In genomic region chr10:68085574-68085973, GRCm38 (mm10) we compare ENCODE assay signal across 27 mouse cellular contexts.
DNase-seq lines count a peak whose midpoint lies in the region; ATAC-seq and TF ChIP-seq lines count a peak whose summit lies in the region.
"Had no signal": no experiment of that assay in that cellular context is flagged by ENCODE, and none has a peak within 500 bp of the region (broad histone marks: within the 10 kb centered on the region; RNA-seq: fewer than 3 reads in every experiment).

No protein-coding gene starts in this region.

- TF ChIP-seq CTCF in liver, postnatal 0 days (IDR thresholded peaks at IDR 0.05; ENCODE audit: low read depth) = no peak
- no peak for TF ChIP-seq CTCF in brain, embryonic 14.5 days (IDR thresholded peaks at IDR 0.05; ENCODE audit: borderline replicate concordance, extremely low read depth, insufficient read depth, insufficient read length)
- no peak for TF ChIP-seq CTCF in kidney, adult 2 months (conservative IDR thresholded peaks at IDR 0.05; ENCODE audit: insufficient read depth, insufficient read length, low read depth, low read length)

- no peaks in the 10 kb centered on the region for H3K9me3 ChIP-seq in liver, postnatal 0 days (ENCODE audit: low read length)
- H3K9me3 ChIP-seq in hindbrain, embryonic 11.5 days (ENCODE audit: control insufficient read depth, low read length) = no peaks in the 10 kb centered on the region
- H3K9me3 ChIP-seq: embryonic facial prominence, embryonic 12.5 days; forebrain, embryonic 12.5 days; hindbrain, embryonic 13.5 days; limb, embryonic 13.5 days; liver, embryonic 13.5 days; lung, embryonic 15.5 days; midbrain, embryonic 10.5 days; neural tube, embryonic 15.5 days; stomach, embryonic 15.5 days had no signal

- H3K4me3 ChIP-seq in liver, postnatal 0 days (ENCODE audit: low read depth, low read length) = no peak overlapping the region
- H3K4me3 ChIP-seq in kidney, adult 2 months (ENCODE audit: insufficient read depth, low read depth, low read length) = no peak overlapping the region
- no peak overlapping the region for H3K4me3 ChIP-seq in hindbrain, embryonic 11.5 days (ENCODE audit: low read depth, low read length)
- H3K4me3 ChIP-seq: embryonic facial prominence, embryonic 12.5 days; erythroblast, embryonic 14.5 days; forebrain, embryonic 12.5 days; hindbrain, embryonic 13.5 days; limb, embryonic 13.5 days; liver, embryonic 13.5 days; lung, embryonic 15.5 days; midbrain, embryonic 10.5 days; neural tube, embryonic 15.5 days; stomach, embryonic 15.5 days had no signal

- no peak for DNase-seq in liver, postnatal 0 days
- no peak for DNase-seq in liver
- DNase-seq in brain, embryonic 14.5 days (ENCODE audit: low read depth) = peak; percentile 3
- no peak for DNase-seq in left cerebral cortex, adult 9 months (ENCODE audit: low spot score in 2 of 2)
- no peak for DNase-seq in kidney, adult 2 months
- no peak for DNase-seq in hindbrain, embryonic 11.5 days (ENCODE audit: low spot score)
- DNase-seq: adrenal gland, adult 8-10 months; cerebellum, adult 9-11 months; kidney, adult 18-20 months; liver, embryonic 13.5 days; lung, postnatal 4 days; thymus, postnatal 25 days had no signal

- H3K27me3 ChIP-seq in liver, postnatal 0 days (ENCODE audit: insufficient read depth, low read length) = no peaks in the 10 kb centered on the region
- H3K27me3 ChIP-seq in kidney, adult 2 months (replicated peaks; ENCODE audit: control insufficient read depth, insufficient read depth, low read length) = no peaks in the 10 kb centered on the region
- no peaks in the 10 kb centered on the region for H3K27me3 ChIP-seq in hindbrain, embryonic 11.5 days (ENCODE audit: control insufficient read depth, insufficient read depth, low read length)
- H3K27me3 ChIP-seq: embryonic facial prominence, embryonic 12.5 days; forebrain, embryonic 12.5 days; hindbrain, embryonic 13.5 days; limb, embryonic 13.5 days; liver, embryonic 13.5 days; lung, embryonic 15.5 days; neural tube, embryonic 15.5 days; stomach, embryonic 15.5 days had no signal

- ATAC-seq in liver, postnatal 0 days = peak; percentile 29; the same call in 1 of the 2 replicates
- ATAC-seq in megakaryocyte, adult 5-6 weeks (ENCODE audit: poor library complexity, severe bottlenecking) = peak; percentile 97
- no peak for ATAC-seq in hindbrain, embryonic 11.5 days (ENCODE audit: low FRiP score)
- ATAC-seq: activated CD4-positive, CD25-positive, alpha-beta regulatory T cell, adult 4 months; midbrain, embryonic 16.5 days had no signal

- no peak overlapping the region for H3K9ac ChIP-seq in liver, postnatal 0 days (replicated peaks)
- H3K9ac ChIP-seq in hindbrain, embryonic 11.5 days (ENCODE audit: low read depth, low read length) = no peak overlapping the region
- H3K9ac ChIP-seq: embryonic facial prominence, embryonic 12.5 days; forebrain, embryonic 12.5 days; hindbrain, embryonic 13.5 days; limb, embryonic 13.5 days; liver, embryonic 13.5 days; lung, embryonic 15.5 days; neural tube, embryonic 15.5 days; stomach, embryonic 15.5 days had no signal

- TF ChIP-seq EP300 in liver, postnatal 0 days (IDR thresholded peaks at IDR 0.05; ENCODE audit: low read depth) = no peak

- TF ChIP-seq POLR2A in brain, embryonic 14.5 days (IDR thresholded peaks at IDR 0.05; ENCODE audit: borderline replicate concordance, extremely low read depth, insufficient read depth, insufficient read length, poor library complexity, severe bottlenecking) = no peak
- no peak for TF ChIP-seq POLR2A in kidney, adult 2 months (IDR thresholded peaks at IDR 0.05; ENCODE audit: low read depth, low read length)

- WGBS in liver, postnatal 0 days (ENCODE audit: insufficient replicate concordance) = 47% methylated on average over 4 of the region's 4 CpGs
- 82% methylated on average over 4 of the region's 4 CpGs for WGBS in kidney, adult 2 months
- WGBS in hindbrain, embryonic 11.5 days = 82% methylated on average over 4 of the region's 4 CpGs

- peaks cover 5% of the 10 kb centered on the region; the same call in 1 of the 2 replicates for H3K4me1 ChIP-seq in liver, postnatal 0 days (ENCODE audit: insufficient read depth)
- 0 out of 2 replicates have a peak, but pooled peaks cover 4% of the 10 kb centered on the region for H3K4me1 ChIP-seq in kidney, adult 2 months (ENCODE audit: control insufficient read depth, insufficient read depth, low read length)
- H3K4me1 ChIP-seq in hindbrain, embryonic 11.5 days (replicated peaks; ENCODE audit: control insufficient read depth, insufficient read depth, low read length) = no peaks in the 10 kb centered on the region
- H3K4me1 ChIP-seq: embryonic facial prominence, embryonic 12.5 days; forebrain, embryonic 12.5 days; hindbrain, embryonic 13.5 days; liver, embryonic 13.5 days; midbrain, embryonic 10.5 days; neural tube, embryonic 15.5 days had no signal

- H3K36me3 ChIP-seq in liver, postnatal 0 days (replicated peaks; ENCODE audit: insufficient read depth, low read length) = no peaks in the 10 kb centered on the region
- no peaks in the 10 kb centered on the region for H3K36me3 ChIP-seq in kidney, adult 2 months (ENCODE audit: control insufficient read depth, insufficient read depth, low read length)
- no peaks in the 10 kb centered on the region for H3K36me3 ChIP-seq in hindbrain, embryonic 11.5 days (ENCODE audit: control insufficient read depth, insufficient read depth, low read length)
- H3K36me3 ChIP-seq: embryonic facial prominence, embryonic 12.5 days; forebrain, embryonic 12.5 days; G1E; hindbrain, embryonic 13.5 days; limb, embryonic 13.5 days; liver, embryonic 13.5 days; lung, embryonic 15.5 days; midbrain, embryonic 10.5 days; neural tube, embryonic 15.5 days; stomach, embryonic 15.5 days had no signal

- no peak overlapping the region for H3K4me2 ChIP-seq in liver, postnatal 0 days (ENCODE audit: low read depth, low read length)
- H3K4me2 ChIP-seq in hindbrain, embryonic 11.5 days (replicated peaks; ENCODE audit: low read depth, low read length) = no peak overlapping the region
- H3K4me2 ChIP-seq: embryonic facial prominence, embryonic 12.5 days; forebrain, embryonic 12.5 days; heart, embryonic 11.5 days; hindbrain, embryonic 13.5 days; limb, embryonic 13.5 days; liver, embryonic 13.5 days; lung, embryonic 15.5 days; neural tube, embryonic 15.5 days; stomach, embryonic 15.5 days had no signal

- no peak overlapping the region for H3K27ac ChIP-seq in liver, postnatal 0 days (ENCODE audit: low read depth)
- H3K27ac ChIP-seq in kidney, adult 2 months (ENCODE audit: insufficient read depth, low read depth, low read length) = no peak overlapping the region
- no peak overlapping the region for H3K27ac ChIP-seq in hindbrain, embryonic 11.5 days (ENCODE audit: low read depth, low read length)
- H3K27ac ChIP-seq: embryonic facial prominence, embryonic 12.5 days; forebrain, embryonic 12.5 days; hindbrain, embryonic 13.5 days; kidney, postnatal 0 days; limb, embryonic 13.5 days; liver, embryonic 13.5 days; lung, embryonic 15.5 days; midbrain, embryonic 10.5 days; neural tube, embryonic 15.5 days; stomach, embryonic 15.5 days had no signal
